Mouse (Mus musculus): ENCODE data around the gene Sec23ip. TPM values are rescaled to one million over a fixed set of nuclear protein-coding genes. Genes with fewer than 3 reads are reported as not detected.
A peak's percentile ranks its signal among the peaks of the same experiment; 100 is the strongest.

Sec23ip gene
- polyA plus RNA-seq, 1 experiment from 2014 or later = 39.1 TPM

DNA sequence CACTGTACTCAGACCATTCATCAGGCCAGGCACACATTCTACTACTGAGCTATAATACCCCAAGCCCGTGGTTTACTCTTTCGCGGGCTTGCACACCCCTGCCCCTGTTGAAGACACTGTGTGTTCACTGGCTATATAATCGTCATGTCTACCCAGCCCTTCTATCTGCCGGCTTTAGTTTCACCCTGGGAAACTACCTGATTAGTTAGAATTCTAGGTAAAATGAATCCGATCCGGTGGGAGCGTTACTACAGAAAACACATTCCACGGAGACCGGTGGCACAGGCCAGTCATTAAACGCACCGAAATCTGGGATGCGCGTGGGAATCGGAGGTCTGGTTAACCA is 5.7 kb upstream of the Sec23ip start:
- Histone ChIP-seq H3K4me2 (peak overlapping the region; percentile 92), H3K4me1 (replicated peaks) (peaks cover 27% of the 10 kb centered on the region), H3K9me3 (replicated peaks) (no peaks in the 10 kb centered on the region), H3K27me3 (replicated peaks) (0 out of 2 replicates have a peak, but pooled peaks cover 8% of the 10 kb centered on the region), H3K36me3 (peaks cover 8% of the 10 kb centered on the region; the same call in 1 of the 2 replicates), H3K4me3 (peak overlapping the region; percentile 87), H3K9ac (peak overlapping the region; percentile 99), H3K27ac (ENCODE audit: poor library complexity, severe bottlenecking) (no peak overlapping the region)
- no peak for ATAC-seq (ENCODE audit: insufficient number of reproducible peaks, low FRiP score)
- WGBS = 3% methylated on average over 15 of the region's 15 CpGs

GRCm38 (mm10) chr7:128739462-128740277 is 5.1 kb upstream of the Sec23ip start:
- ATAC-seq (ENCODE audit: insufficient number of reproducible peaks, low FRiP score) = peak; percentile 37
- Histone ChIP-seq H3K36me3 (peaks cover 3% of the 10 kb centered on the region; the same call in 1 of the 2 replicates), H3K4me2 (peak overlapping the region; percentile 92), H3K9me3 (replicated peaks) (no peaks in the 10 kb centered on the region), H3K27ac (ENCODE audit: poor library complexity, severe bottlenecking) (peak overlapping the region; percentile 86), H3K4me3 (peak overlapping the region; percentile 87), H3K9ac (peak overlapping the region; percentile 99), H3K4me1 (replicated peaks) (peaks cover 27% of the 10 kb centered on the region), H3K27me3 (replicated peaks) (0 out of 2 replicates have a peak, but pooled peaks cover 8% of the 10 kb centered on the region)
- WGBS = 0% methylated on average over 75 of the region's 80 CpGs

- H3K4me2 ChIP-seq = peak within 1 kb of the TSS; percentile 92
- 0 out of 2 replicates have a peak, but pooled peaks cover 8% of the 10 kb centered on the region for H3K27me3 ChIP-seq (replicated peaks)
- peak within 1 kb of the TSS; percentile 87 for H3K4me3 ChIP-seq
- H3K4me1 ChIP-seq (replicated peaks) = peaks cover 27% of the 10 kb centered on the region
- peak within 1 kb of the TSS; percentile 99 for H3K9ac ChIP-seq
- peak; percentile 90 for ATAC-seq (ENCODE audit: insufficient number of reproducible peaks, low FRiP score)
- H3K27ac ChIP-seq (ENCODE audit: poor library complexity, severe bottlenecking) = peak within 1 kb of the TSS; percentile 86
- under 1% methylated on average over 34 of the region's 35 CpGs for WGBS
- no peaks in the 10 kb centered on the region for H3K36me3 ChIP-seq
- H3K9me3 ChIP-seq (replicated peaks) = no peaks in the 10 kb centered on the region
Observed at GRCm38 (mm10) chr7:128740334-128740733, 4.4 kb upstream of the Sec23ip start, which contains the start of gene Mcmbp. TSS of gene Mcmbp (minus strand) at chr7:128740495.

GRCm38 (mm10) chr7:128743898-128744297 is 845 bp upstream of the Sec23ip start:
- H3K4me1 ChIP-seq (replicated peaks) = peaks cover 39% of the 10 kb centered on the region
- ATAC-seq (ENCODE audit: insufficient number of reproducible peaks, low FRiP score) = no peak
- peak overlapping the region; percentile 93 for H3K4me2 ChIP-seq
- WGBS = 58% methylated on average over 2 of the region's 2 CpGs
- no peak overlapping the region for H3K27ac ChIP-seq (ENCODE audit: poor library complexity, severe bottlenecking)
- H3K9me3 ChIP-seq (replicated peaks) = no peaks in the 10 kb centered on the region
- H3K4me3 ChIP-seq = peak overlapping the region; percentile 99; the same call in 1 of the 2 replicates
- peaks cover 6% of the 10 kb centered on the region; the same call in 1 of the 2 replicates for H3K36me3 ChIP-seq
- 0 out of 2 replicates have a peak, but pooled peaks cover 8% of the 10 kb centered on the region for H3K27me3 ChIP-seq (replicated peaks)
- no peak overlapping the region for H3K9ac ChIP-seq

- ATAC-seq (ENCODE audit: insufficient number of reproducible peaks, low FRiP score) = no peak
- H3K9ac ChIP-seq = peak overlapping the region; percentile 87
- peak overlapping the region; percentile 93 for H3K4me2 ChIP-seq
- no peaks in the 10 kb centered on the region for H3K9me3 ChIP-seq (replicated peaks)
- peaks cover 48% of the 10 kb centered on the region for H3K4me1 ChIP-seq (replicated peaks)
- H3K27me3 ChIP-seq (replicated peaks) = 0 out of 2 replicates have a peak, but pooled peaks cover 8% of the 10 kb centered on the region
- no peak overlapping the region for H3K27ac ChIP-seq (ENCODE audit: poor library complexity, severe bottlenecking)
- peak overlapping the region; percentile 99 for H3K4me3 ChIP-seq
- 77% methylated on average over 10 of the region's 10 CpGs for WGBS
- peaks cover 18% of the 10 kb centered on the region for H3K36me3 ChIP-seq
Observed at GRCm38 (mm10) chr7:128746151-128746550, 1.4 kb downstream of the Sec23ip start.

DNA sequence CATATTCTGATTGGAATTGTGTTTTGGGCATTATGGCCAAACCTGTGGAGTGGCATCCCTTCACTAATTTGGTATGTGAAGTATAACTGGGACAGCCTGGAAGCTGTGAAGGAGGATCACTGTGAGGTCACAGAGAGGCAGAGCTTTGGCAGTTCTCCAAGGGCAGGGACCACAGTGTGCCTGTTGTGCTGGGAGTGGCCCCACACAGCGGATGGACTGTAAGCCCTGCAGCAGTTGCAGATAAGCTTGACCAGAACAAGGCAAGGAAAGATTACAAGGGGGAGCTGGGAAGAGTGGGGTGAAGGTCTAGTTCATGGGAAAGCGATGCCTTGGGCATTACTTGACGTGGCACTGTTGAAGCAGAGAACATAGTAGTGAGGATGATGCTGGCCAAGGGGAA is 4.0 kb downstream of the Sec23ip start:
- peak overlapping the region; percentile 48 for H3K4me2 ChIP-seq
- WGBS = 2% methylated on average over 3 of the region's 3 CpGs
- 0 out of 2 replicates have a peak overlapping the region, but pooled peaks have one; percentile 1 for H3K4me3 ChIP-seq
- ATAC-seq (ENCODE audit: insufficient number of reproducible peaks, low FRiP score) = peak; percentile 80
- H3K9me3 ChIP-seq (replicated peaks) = no peaks in the 10 kb centered on the region
- H3K36me3 ChIP-seq = peaks cover 40% of the 10 kb centered on the region
- H3K4me1 ChIP-seq (replicated peaks) = peaks cover 48% of the 10 kb centered on the region
- no peak overlapping the region for H3K9ac ChIP-seq
- peak overlapping the region; percentile 74 for H3K27ac ChIP-seq (ENCODE audit: poor library complexity, severe bottlenecking)
- H3K27me3 ChIP-seq (replicated peaks) = no peaks in the 10 kb centered on the region

DNA sequence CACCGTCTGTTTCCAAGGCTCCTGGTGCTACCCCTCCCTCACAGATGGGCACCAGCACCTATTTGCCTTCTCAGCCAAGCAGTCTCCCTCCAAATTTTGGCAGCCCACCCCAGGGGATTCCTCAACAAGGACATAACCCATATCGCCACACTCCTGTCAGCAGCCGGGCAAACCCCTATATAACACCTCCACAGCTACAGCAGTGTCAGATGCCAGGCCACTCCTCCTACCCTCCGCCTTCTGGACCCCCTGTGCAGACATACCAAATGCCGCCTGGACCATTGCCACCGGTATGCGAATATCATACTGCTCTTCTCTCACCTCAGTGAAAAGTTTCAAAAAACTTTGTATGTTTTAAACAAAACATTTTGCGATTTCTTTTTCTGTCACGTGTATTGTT is 5.6 kb downstream of the Sec23ip start:
- Histone ChIP-seq H3K4me1 (replicated peaks) (peaks cover 48% of the 10 kb centered on the region), H3K9me3 (replicated peaks) (no peaks in the 10 kb centered on the region), H3K27ac (ENCODE audit: poor library complexity, severe bottlenecking) (no peak overlapping the region), H3K9ac (no peak overlapping the region), H3K4me2 (no peak overlapping the region), H3K36me3 (peaks cover 55% of the 10 kb centered on the region), H3K4me3 (no peak overlapping the region), H3K27me3 (replicated peaks) (no peaks in the 10 kb centered on the region)
- ATAC-seq (ENCODE audit: insufficient number of reproducible peaks, low FRiP score) = no peak
- WGBS = 78% methylated on average over 9 of the region's 9 CpGs

DNA sequence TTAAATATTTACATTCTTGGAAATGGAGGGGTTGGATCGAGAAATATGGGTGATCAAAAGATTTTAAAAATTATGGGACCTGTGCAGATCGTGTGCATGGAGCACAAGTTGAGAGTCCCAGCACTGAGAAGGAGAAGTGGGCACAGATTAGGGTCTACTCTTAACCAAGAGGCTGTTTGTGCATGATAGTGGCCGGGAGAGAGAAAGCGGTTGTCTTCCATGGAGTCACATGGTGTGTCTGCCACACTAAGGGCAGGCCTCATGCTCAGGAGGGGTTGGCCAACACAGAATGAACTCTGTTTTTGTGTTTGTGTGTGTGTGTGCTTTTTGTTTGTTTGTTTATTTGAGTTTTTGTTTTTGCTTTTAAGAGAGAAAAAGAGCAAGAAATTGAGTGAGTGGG is 7.3 kb downstream of the Sec23ip start:
- Histone ChIP-seq H3K4me2 (no peak overlapping the region), H3K27ac (ENCODE audit: poor library complexity, severe bottlenecking) (no peak overlapping the region), H3K36me3 (peaks cover 65% of the 10 kb centered on the region), H3K9ac (no peak overlapping the region), H3K27me3 (replicated peaks) (no peaks in the 10 kb centered on the region), H3K4me3 (no peak overlapping the region), H3K9me3 (replicated peaks) (no peaks in the 10 kb centered on the region), H3K4me1 (replicated peaks) (peaks cover 31% of the 10 kb centered on the region)
- no peak for ATAC-seq (ENCODE audit: insufficient number of reproducible peaks, low FRiP score)
- WGBS = 83% methylated on average over 4 of the region's 4 CpGs

GRCm38 (mm10) chr7:128755396-128755795 is 10.7 kb downstream of the Sec23ip start:
- Histone ChIP-seq H3K27me3 (replicated peaks) (no peaks in the 10 kb centered on the region), H3K36me3 (peaks cover 93% of the 10 kb centered on the region), H3K9me3 (replicated peaks) (no peaks in the 10 kb centered on the region), H3K4me3 (no peak overlapping the region), H3K27ac (ENCODE audit: poor library complexity, severe bottlenecking) (no peak overlapping the region), H3K9ac (no peak overlapping the region), H3K4me1 (replicated peaks) (peaks cover 2% of the 10 kb centered on the region; the same call in 1 of the 2 replicates), H3K4me2 (no peak overlapping the region)
- ATAC-seq (ENCODE audit: insufficient number of reproducible peaks, low FRiP score) = no peak
- WGBS = 93% methylated on average over 1 of the region's 1 CpGs

- Histone ChIP-seq H3K4me3 (no peak overlapping the region), H3K9ac (no peak overlapping the region), H3K27me3 (replicated peaks) (no peaks in the 10 kb centered on the region), H3K4me1 (replicated peaks) (no peaks in the 10 kb centered on the region), H3K27ac (ENCODE audit: poor library complexity, severe bottlenecking) (no peak overlapping the region), H3K9me3 (replicated peaks) (no peaks in the 10 kb centered on the region), H3K36me3 (peaks cover 93% of the 10 kb centered on the region), H3K4me2 (no peak overlapping the region)
- ATAC-seq (ENCODE audit: insufficient number of reproducible peaks, low FRiP score) = no peak
- WGBS = 93% methylated on average over 4 of the region's 4 CpGs
Observed at GRCm38 (mm10) chr7:128758948-128759347, 14.2 kb downstream of the Sec23ip start.

DNA sequence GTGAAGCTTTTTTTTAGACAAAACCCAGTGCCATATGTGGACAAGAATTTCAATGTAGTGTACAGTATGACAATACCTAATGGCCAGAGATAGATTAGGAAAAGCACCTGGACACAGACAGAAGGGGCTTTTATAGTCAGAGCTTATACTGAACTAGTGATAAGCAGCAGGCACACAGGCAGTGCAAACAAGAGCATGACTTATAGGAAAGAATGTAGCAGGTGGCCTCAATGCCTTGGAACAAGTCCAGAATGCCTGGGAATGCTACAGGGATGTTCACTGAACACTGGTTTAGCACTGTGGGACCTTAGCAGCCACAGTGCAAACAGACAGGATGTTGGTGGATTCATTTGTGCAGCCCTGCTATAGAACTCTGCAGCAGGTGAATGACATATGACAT is 22.0 kb downstream of the Sec23ip start:
- no peaks in the 10 kb centered on the region for H3K9me3 ChIP-seq (replicated peaks)
- no peak overlapping the region for H3K9ac ChIP-seq
- no peaks in the 10 kb centered on the region for H3K27me3 ChIP-seq (replicated peaks)
- H3K4me1 ChIP-seq (replicated peaks) = peaks cover 8% of the 10 kb centered on the region; the same call in 1 of the 2 replicates
- peaks cover 84% of the 10 kb centered on the region for H3K36me3 ChIP-seq
- no peak; the same call in 1 of the 2 replicates for ATAC-seq (ENCODE audit: insufficient number of reproducible peaks, low FRiP score)
- H3K27ac ChIP-seq (ENCODE audit: poor library complexity, severe bottlenecking) = peak overlapping the region; percentile 67; the same call in 1 of the 2 replicates
- H3K4me3 ChIP-seq = no peak overlapping the region
- no peak overlapping the region for H3K4me2 ChIP-seq
